Mouse (Mus musculus) left cerebral cortex, adult 11 months (tissue): ENCODE measurements at regions not wholly inside any gene's neighbourhood (a gene's known extent, or its start where the extent isn't known, plus 50 kb on each side); places are given as distances from the start of the nearest gene placed in this dataset.

Experiments
- DNase-seq: peaks from one replicate; pipeline ENCODE4 v3.0.0; 2022; ENCODE audit warnings: low spot score

DNA sequence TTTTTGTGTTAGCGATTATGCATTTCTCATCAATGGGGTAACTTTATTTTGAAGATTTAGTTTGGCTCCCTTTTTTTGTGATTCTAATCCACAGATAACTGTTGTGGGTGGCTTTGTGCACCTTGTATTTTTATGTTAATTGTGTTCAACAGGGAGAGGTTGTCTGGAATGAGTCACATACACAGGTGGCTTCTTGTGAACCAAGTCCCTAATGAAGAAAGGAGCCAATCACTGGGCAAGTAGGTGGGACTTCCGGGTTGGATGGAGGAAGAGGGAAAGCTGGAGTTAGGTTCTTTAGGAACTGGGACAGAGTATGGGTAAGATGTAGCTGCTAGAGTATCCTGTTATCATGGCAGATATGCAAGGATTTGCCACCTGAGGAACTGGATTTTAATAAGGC is 925.2 kb downstream of the Flrt2 start:
- no peak for DNase-seq
